Mouse (Mus musculus) liver, postnatal 0 days (tissue): ENCODE measurements around the gene Gm9732. TPM values are rescaled to one million over a fixed set of nuclear protein-coding genes. Genes with fewer than 3 reads are reported as not detected.
"Not testable (repeated sequence)": the region's sequence is repeated elsewhere in the genome, so short reads cannot be mapped to it uniquely, and the experiment has no call there.

ENCODE experiments used
- ATAC-seq: fragments of 200-750 bp; cut with Nextera tagmentation; 2 replicates; pipeline ENCODE4 v1.8.0; 2017; ENCODE audit warnings: mild to moderate bottlenecking, moderate library complexity
- DNase-seq: peaks from one replicate; pipeline ENCODE4 v3.0.0-alpha.2; 2016
- H3K27ac ChIP-seq: fragments of 300-500 bp; sonication (generic); 2 replicates; pipeline ENCODE4 v1.5.1; 2014; ENCODE audit warnings: antibody characterized with exemption, moderate library complexity, mild to moderate bottlenecking, low read depth
- H3K27me3 ChIP-seq: fragments of 300-500 bp; sonication (generic); 2 replicates; pipeline ENCODE4 v1.6.1; 2014; ENCODE audit warnings: low read length, control low read depth, mixed read lengths; ENCODE audit not compliant: insufficient read depth
- H3K36me3 ChIP-seq: fragments of 300-500 bp; sonication (generic); replicated peaks from 2 replicates; pipeline ENCODE4 v1.6.1; 2014; ENCODE audit warnings: mild to moderate bottlenecking, control low read depth, low read length, moderate library complexity, mixed read lengths; ENCODE audit not compliant: insufficient read depth
- H3K4me1 ChIP-seq: fragments of 300-500 bp; sonication (generic); 2 replicates; pipeline ENCODE4 v1.6.1; 2014; ENCODE audit warnings: antibody characterized with exemption, mild to moderate bottlenecking, control low read depth; ENCODE audit not compliant: insufficient read depth
- H3K4me2 ChIP-seq: fragments of 300-500 bp; sonication (generic); 2 replicates; pipeline ENCODE4 v1.6.1; 2014; ENCODE audit warnings: low read depth, mild to moderate bottlenecking, low read length, moderate library complexity, mixed read lengths
- H3K4me3 ChIP-seq: fragments of 300-500 bp; sonication (generic); 2 replicates; pipeline ENCODE4 v1.5.1; 2014; ENCODE audit warnings: low read depth, low read length
- H3K9ac ChIP-seq: fragments of 300-500 bp; sonication (generic); replicated peaks from 2 replicates; pipeline ENCODE4 v1.6.1; 2014; ENCODE audit warnings: mild to moderate bottlenecking, moderate library complexity
- H3K9me3 ChIP-seq: fragments of 300-500 bp; sonication (generic); 2 replicates; pipeline ENCODE4 v1.6.1; 2016; ENCODE audit warnings: mild to moderate bottlenecking, control low read depth, low read length, mixed read lengths
- WGBS: fragments of 180-500 bp; shearing (Covaris S2); extraction: QIAGEN DNeasy Blood & Tissue Kit; methylation state at CpG from one replicate; pipeline ENCODE4 v1.1.7; 2014; ENCODE audit not compliant: insufficient replicate concordance; 5-methylcytosine and 5-hydroxymethylcytosine counted together
- polyA plus RNA-seq: library from polyadenylated mRNA; unstranded; fragments of >200 nt; fragmentation: Nextera tagmentation; extraction: Ambion mirVana; gene quantifications from 2 replicates; pipeline ENCODE4 v1.2.1, GENCODE M21; 2015

Gm9732 gene
- polyA plus RNA-seq, 1 experiment from 2014 or later = not detected

DNA sequence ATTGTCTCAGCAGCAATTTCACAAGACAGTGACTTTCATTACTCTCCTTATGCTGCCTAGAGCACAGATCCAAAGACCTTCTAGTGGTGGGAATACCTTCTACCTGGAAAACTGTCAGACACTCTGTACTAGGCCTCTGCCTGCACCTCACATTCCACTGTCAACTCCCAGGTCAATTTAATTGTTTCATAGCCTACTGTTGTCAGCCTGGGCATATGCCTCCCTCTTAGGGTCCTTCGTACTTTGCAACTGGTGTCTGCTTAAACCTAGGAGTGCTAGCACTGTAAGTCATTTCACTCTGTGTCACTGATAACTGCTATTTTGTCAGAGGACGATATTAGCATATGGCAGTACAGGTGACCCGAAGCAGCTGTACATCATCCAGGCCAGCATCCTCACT lies 5.6 kb upstream of the Gm9732 start:
- not testable (repeated sequence) for H3K9ac ChIP-seq, DNase-seq, H3K27me3 ChIP-seq, H3K4me1 ChIP-seq, ATAC-seq, H3K4me3 ChIP-seq, H3K27ac ChIP-seq, H3K36me3 ChIP-seq, H3K4me2 ChIP-seq, H3K9me3 ChIP-seq
- WGBS = 69% methylated on average over 3 of the region's 3 CpGs

DNA sequence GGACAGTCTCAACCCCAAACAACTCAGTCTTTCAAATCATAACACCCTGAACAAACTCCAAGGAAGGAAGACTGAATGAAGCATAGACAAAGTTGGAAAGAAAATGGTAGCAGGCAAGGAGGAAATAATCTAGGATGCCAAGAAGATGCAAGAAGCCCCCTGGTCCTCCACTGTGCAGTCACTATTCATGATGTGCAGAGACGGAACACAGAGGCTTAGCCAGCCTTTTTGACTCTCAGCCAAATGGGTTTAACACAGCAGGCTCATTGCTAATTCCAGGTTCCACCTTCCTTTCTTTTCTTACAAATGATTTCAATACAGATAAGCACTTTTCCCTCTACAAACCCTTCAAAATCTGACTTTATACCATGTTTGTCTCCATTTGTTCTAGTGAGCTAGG lies 1.7 kb upstream of the Gm9732 start:
- WGBS = 70% methylated on average over 1 of the region's 1 CpGs
- not testable (repeated sequence) for H3K4me3 ChIP-seq, DNase-seq, H3K9me3 ChIP-seq, ATAC-seq, H3K4me2 ChIP-seq, H3K9ac ChIP-seq, H3K4me1 ChIP-seq, H3K27ac ChIP-seq, H3K27me3 ChIP-seq, H3K36me3 ChIP-seq

DNA sequence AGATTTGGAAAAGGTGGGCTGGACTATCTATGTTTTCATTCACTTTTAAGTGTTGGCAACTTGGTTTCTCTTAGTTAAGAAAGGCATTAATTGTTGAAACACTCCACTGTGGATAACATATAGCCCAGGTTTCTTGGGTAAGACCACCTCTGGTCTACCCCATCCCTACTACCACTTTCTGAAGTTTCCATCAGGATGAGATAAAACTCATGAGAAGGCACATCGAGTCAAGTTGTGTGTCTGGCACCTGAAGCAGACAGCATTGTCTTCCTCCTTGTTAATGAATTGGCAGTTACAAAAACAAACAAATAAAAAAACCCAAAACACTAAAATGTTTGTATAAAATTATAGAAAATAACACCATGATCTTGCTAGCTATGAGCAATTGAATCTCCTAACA lies 916 bp downstream of the Gm9732 start:
- not testable (repeated sequence) for H3K9me3 ChIP-seq, DNase-seq, ATAC-seq, H3K4me2 ChIP-seq, H3K27ac ChIP-seq, H3K4me3 ChIP-seq, H3K9ac ChIP-seq, H3K27me3 ChIP-seq, H3K36me3 ChIP-seq, H3K4me1 ChIP-seq
- 67% methylated on average over 1 of the region's 1 CpGs for WGBS

DNA sequence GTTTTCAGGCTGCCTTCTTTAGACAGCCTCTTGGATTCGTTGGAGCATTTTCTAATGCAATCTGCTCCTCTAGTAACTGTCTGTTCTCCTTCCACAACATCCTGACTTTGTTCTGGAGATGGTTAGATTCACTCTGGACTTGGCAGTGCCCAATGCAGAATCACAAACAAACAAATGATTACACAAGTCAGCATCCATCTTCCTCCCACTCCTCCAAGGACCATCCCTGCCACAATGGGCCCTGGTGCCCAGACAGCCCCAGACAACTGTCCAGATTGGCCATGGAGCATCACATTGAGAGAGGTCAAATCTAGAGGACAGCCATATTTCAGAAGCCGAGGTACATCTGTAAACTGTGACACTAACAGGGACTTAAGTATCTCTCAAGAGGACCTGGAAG lies 2.6 kb downstream of the Gm9732 start:
- H3K9me3 ChIP-seq, H3K27me3 ChIP-seq, H3K27ac ChIP-seq, H3K4me2 ChIP-seq, H3K4me1 ChIP-seq, H3K9ac ChIP-seq, DNase-seq, H3K4me3 ChIP-seq, H3K36me3 ChIP-seq, ATAC-seq: not testable (repeated sequence)
- WGBS = 52% methylated on average over 2 of the region's 2 CpGs

DNA sequence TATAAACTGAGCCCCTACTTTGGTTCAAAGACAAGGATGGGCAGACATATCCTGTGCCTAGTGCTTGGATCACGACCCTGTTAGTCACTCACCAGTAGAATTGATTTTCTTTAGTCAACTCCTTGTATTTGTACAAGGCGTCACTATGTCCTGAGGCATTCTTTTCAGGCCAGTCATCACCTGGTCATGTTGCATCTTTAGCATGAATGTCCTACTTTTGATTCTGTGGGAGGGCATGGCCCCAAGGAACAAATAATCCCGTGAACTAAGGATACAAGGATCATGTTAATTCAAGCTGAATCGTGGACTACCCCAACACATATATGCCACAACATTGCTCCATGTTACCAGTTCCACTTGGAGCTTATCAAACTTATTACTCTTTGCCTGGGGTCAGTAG lies 3.3 kb downstream of the Gm9732 start:
- H3K9me3 ChIP-seq, H3K4me3 ChIP-seq, H3K27me3 ChIP-seq, H3K9ac ChIP-seq, H3K4me2 ChIP-seq, H3K4me1 ChIP-seq, DNase-seq, H3K27ac ChIP-seq, H3K36me3 ChIP-seq, ATAC-seq: not testable (repeated sequence)
- WGBS = 45% methylated on average over 4 of the region's 4 CpGs

DNA sequence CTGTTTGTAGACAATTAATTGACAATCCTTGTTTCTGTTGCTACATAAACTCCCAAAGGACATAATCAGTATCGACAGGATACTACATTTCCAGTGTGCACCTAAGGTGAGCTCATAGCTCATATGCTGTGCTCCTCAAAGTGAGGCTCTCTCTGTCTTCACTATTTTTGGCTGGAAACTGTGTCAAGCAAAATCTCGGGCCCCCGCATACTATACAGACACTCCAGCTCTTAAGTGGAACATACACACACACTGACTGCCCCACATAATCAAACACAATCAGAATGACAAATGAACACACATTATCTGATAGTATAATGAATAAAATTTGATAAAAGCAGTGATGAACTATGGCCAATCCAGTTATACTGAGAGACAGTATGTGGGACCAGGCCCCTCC lies 3.8 kb downstream of the Gm9732 start:
- not testable (repeated sequence) for ATAC-seq, H3K27ac ChIP-seq, H3K27me3 ChIP-seq, DNase-seq, H3K36me3 ChIP-seq, H3K4me3 ChIP-seq, H3K9ac ChIP-seq, H3K4me2 ChIP-seq, H3K9me3 ChIP-seq, H3K4me1 ChIP-seq
- 83% methylated on average over 3 of the region's 3 CpGs for WGBS

DNA sequence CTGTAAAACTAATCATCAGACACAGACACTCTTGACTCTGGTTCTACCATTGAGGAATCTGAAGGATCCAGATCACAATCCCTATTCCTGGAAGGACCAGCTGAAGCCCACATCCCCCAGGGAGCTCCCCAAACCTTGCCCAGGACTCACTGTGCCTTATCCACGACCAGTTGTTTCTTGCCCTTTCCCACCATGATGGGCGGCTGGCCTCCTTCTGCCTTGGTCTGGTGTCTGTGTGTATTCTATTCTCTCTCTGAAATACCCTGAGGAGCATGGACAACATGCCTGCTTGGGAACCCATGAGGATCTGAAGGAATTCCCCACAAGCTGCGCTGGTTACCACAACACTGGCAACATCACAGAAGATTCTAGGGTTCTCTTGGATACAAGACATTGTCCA lies 18.7 kb downstream of the Gm9732 start, which contains the start of gene Gm8127:
Gene Gm8127 (minus strand): TSS at position 330 of the 400 bp plus-strand sequence.
- H3K9ac ChIP-seq, H3K4me3 ChIP-seq, H3K36me3 ChIP-seq, H3K27ac ChIP-seq, H3K27me3 ChIP-seq, ATAC-seq, H3K4me2 ChIP-seq, DNase-seq, H3K4me1 ChIP-seq, H3K9me3 ChIP-seq: not testable (repeated sequence)
- WGBS = 62% methylated on average over 3 of the region's 3 CpGs

DNA sequence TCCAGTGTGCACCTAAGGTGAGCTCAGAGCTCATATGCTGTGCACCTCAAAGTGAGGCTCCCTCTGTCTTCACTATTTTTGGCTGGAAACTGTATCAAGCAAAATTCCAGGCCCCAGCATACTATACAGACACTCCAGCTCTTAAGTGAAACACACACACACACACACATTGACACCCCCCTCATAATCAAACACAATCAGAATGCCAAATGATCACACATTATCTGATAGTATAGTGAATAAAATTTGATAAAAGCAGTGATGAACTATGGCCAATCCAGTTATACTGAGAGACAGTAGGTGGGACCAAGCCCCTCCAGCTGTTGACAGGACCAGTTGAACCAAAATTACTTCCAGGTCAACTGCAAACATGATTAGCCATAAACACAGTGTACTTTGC lies 44.7 kb downstream of the Gm9732 start:
- not testable (repeated sequence) for H3K4me3 ChIP-seq, H3K27ac ChIP-seq, H3K4me2 ChIP-seq, H3K9ac ChIP-seq, H3K9me3 ChIP-seq, ATAC-seq, DNase-seq, H3K27me3 ChIP-seq, H3K36me3 ChIP-seq, H3K4me1 ChIP-seq

DNA sequence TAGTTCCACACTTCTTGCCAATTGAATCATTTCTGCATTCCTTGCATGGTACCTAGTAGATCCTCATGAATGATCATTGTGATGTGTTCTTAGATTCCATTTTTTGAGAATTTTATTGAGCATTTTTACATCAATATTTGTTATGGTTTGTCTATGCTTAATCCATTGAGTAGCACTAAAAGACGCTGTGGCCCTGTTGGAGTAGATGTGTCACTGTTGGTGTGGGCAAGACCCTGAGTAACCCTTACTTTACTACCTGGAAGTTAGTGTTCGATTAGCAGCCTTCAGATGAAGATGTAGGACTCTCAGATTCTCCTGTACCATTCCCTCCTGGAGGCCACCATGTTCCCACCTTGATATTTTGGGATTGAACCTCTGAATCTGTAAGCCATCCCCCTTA lies 53.8 kb downstream of the Gm9732 start:
- not testable (repeated sequence) for H3K9me3 ChIP-seq, H3K36me3 ChIP-seq, DNase-seq, H3K27ac ChIP-seq, H3K4me2 ChIP-seq, ATAC-seq, H3K9ac ChIP-seq, H3K4me3 ChIP-seq, H3K4me1 ChIP-seq, H3K27me3 ChIP-seq
- 47% methylated on average over 2 of the region's 2 CpGs for WGBS

DNA sequence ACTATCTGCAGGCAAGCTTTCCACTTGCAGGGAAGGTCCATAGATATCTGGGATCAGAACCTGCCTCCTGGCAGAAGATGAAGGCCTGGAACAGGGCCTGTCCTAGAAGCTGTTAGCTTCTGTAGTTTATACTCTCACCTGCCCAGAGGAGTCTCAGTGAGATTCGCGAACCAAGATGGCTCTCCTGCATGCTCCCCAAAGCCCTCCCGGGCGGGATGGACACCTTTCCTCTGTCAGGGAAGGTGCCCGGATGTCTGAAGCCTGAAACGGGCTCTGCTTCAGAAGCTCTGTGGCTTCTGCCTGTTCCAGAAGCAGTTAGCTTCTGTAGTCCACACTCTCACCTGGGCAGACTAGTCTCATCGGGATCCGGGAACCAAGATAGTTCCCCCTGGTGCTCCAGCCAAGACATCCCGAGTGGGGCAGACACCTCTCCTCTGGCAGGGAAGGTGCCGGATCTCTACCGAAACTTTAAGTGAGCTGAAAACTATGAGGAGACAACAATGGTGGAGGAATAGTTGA lies 56.6 kb downstream of the Gm9732 start:
- not testable (repeated sequence) for H3K9me3 ChIP-seq, H3K27me3 ChIP-seq, H3K4me2 ChIP-seq, H3K4me3 ChIP-seq, H3K36me3 ChIP-seq, H3K4me1 ChIP-seq, DNase-seq, H3K27ac ChIP-seq, ATAC-seq, H3K9ac ChIP-seq
- WGBS = 77% methylated on average over 9 of the region's 11 CpGs
